In genomic region chr12:107334366-107334765, GRCm38 (mm10) we compare ENCODE assay signal across 26 mouse cellular contexts.
DNase-seq lines count a peak whose midpoint lies in the region; ATAC-seq lines count a peak whose summit lies in the region.
"Had no signal": no experiment of that assay in that cellular context is flagged by ENCODE, and none has a peak within 500 bp of the region (broad histone marks: within the 10 kb centered on the region; RNA-seq: fewer than 3 reads in every experiment).

No protein-coding gene starts in this region.

- H3K9ac ChIP-seq in embryonic facial prominence, embryonic 14.5 days (ENCODE audit: low read depth, low read length): no peak overlapping the region
- H3K9ac ChIP-seq in midbrain, embryonic 16.5 days (ENCODE audit: low read depth, low read length): no peak overlapping the region
- H3K9ac ChIP-seq: forebrain, embryonic 13.5 days; forebrain, postnatal 0 days; hindbrain, embryonic 12.5 days; hindbrain, embryonic 15.5 days had no signal

- no peaks in the 10 kb centered on the region for H3K27me3 ChIP-seq in heart, embryonic 10.5 days (ENCODE audit: insufficient read depth, poor library complexity, severe bottlenecking)
- H3K27me3 ChIP-seq in embryonic facial prominence, embryonic 10.5 days (replicated peaks; ENCODE audit: low read depth, poor library complexity, severe bottlenecking): peaks cover 16% of the 10 kb centered on the region
- no peaks in the 10 kb centered on the region; the same call in 1 of the 2 replicates for H3K27me3 ChIP-seq in embryonic facial prominence, embryonic 14.5 days (replicated peaks; ENCODE audit: control insufficient read depth, insufficient read depth, low read length)
- no peaks in the 10 kb centered on the region for H3K27me3 ChIP-seq in midbrain, embryonic 16.5 days (ENCODE audit: control insufficient read depth, insufficient read depth, low read depth, low read length)
- H3K27me3 ChIP-seq: CH12.LX; forebrain, embryonic 13.5 days; hindbrain, embryonic 15.5 days; Patski had no signal

- H3K9me3 ChIP-seq in heart, embryonic 10.5 days: no peaks in the 10 kb centered on the region
- no peaks in the 10 kb centered on the region for H3K9me3 ChIP-seq in embryonic facial prominence, embryonic 10.5 days
- H3K9me3 ChIP-seq in embryonic facial prominence, embryonic 14.5 days (ENCODE audit: control insufficient read depth, low read length): no peaks in the 10 kb centered on the region
- no peaks in the 10 kb centered on the region for H3K9me3 ChIP-seq in midbrain, embryonic 16.5 days (replicated peaks; ENCODE audit: control insufficient read depth, low read length, poor library complexity, severe bottlenecking)
- H3K9me3 ChIP-seq: forebrain, embryonic 10.5 days; forebrain, embryonic 13.5 days; hindbrain, embryonic 12.5 days; hindbrain, embryonic 15.5 days had no signal

- no peaks in the 10 kb centered on the region for H3K36me3 ChIP-seq in heart, embryonic 10.5 days
- no peaks in the 10 kb centered on the region for H3K36me3 ChIP-seq in embryonic facial prominence, embryonic 10.5 days (replicated peaks)
- H3K36me3 ChIP-seq in embryonic facial prominence, embryonic 14.5 days (ENCODE audit: control insufficient read depth, insufficient read depth, low read length): no peaks in the 10 kb centered on the region
- H3K36me3 ChIP-seq in midbrain, embryonic 16.5 days (ENCODE audit: control insufficient read depth, insufficient read depth, low read length): no peaks in the 10 kb centered on the region
- H3K36me3 ChIP-seq: forebrain, embryonic 10.5 days; G1E; hindbrain, embryonic 12.5 days; hindbrain, embryonic 15.5 days had no signal

- H3K4me1 ChIP-seq in heart, embryonic 10.5 days: peaks cover 4% of the 10 kb centered on the region; the same call in 1 of the 2 replicates
- H3K4me1 ChIP-seq in embryonic facial prominence, embryonic 10.5 days: peaks cover 15% of the 10 kb centered on the region
- peaks cover 8% of the 10 kb centered on the region; the same call in 1 of the 2 replicates for H3K4me1 ChIP-seq in embryonic facial prominence, embryonic 14.5 days (ENCODE audit: control insufficient read depth, insufficient read depth, low read length)
- no peaks in the 10 kb centered on the region for H3K4me1 ChIP-seq in midbrain, embryonic 16.5 days (ENCODE audit: control insufficient read depth, insufficient read depth, low read length)
- H3K4me1 ChIP-seq: hindbrain, embryonic 15.5 days had no signal

- 75% methylated on average over 8 of the region's 8 CpGs for WGBS in heart, embryonic 10.5 days
- WGBS in embryonic facial prominence, embryonic 10.5 days: 50% methylated on average over 8 of the region's 8 CpGs
- WGBS in embryonic facial prominence, embryonic 14.5 days: 32% methylated on average over 8 of the region's 8 CpGs
- WGBS in midbrain, embryonic 16.5 days: 88% methylated on average over 8 of the region's 8 CpGs

- no peak overlapping the region for H3K4me2 ChIP-seq in embryonic facial prominence, embryonic 14.5 days (ENCODE audit: low read depth, low read length)
- H3K4me2 ChIP-seq in midbrain, embryonic 16.5 days (ENCODE audit: low read length): no peak overlapping the region
- H3K4me2 ChIP-seq: forebrain, embryonic 13.5 days; heart, embryonic 11.5 days; hindbrain, embryonic 12.5 days; hindbrain, embryonic 15.5 days had no signal

- DNase-seq in heart, adult 11 months: peak; percentile 76
- no peak for DNase-seq in heart, embryonic 10.5 days (ENCODE audit: low spot score)
- peak; percentile 36 for DNase-seq in embryo, embryonic 10.5 days (ENCODE audit: low spot score)
- DNase-seq in embryonic facial prominence, embryonic 10.5 days (ENCODE audit: low spot score): peak; percentile 60
- DNase-seq in embryonic facial prominence, embryonic 14.5 days (ENCODE audit: low spot score): peak; percentile 28
- no peak for DNase-seq in spleen, adult 12 weeks (ENCODE audit: low spot score)
- no peak for DNase-seq in kidney, postnatal 36 days
- DNase-seq: adrenal gland, postnatal 10 days; adrenal gland, postnatal 36 days; B cell, adult 2 months; cerebellum, adult 18-20 months; cerebellum, adult 9-10 months; gastrocnemius, adult 2 months; gastrocnemius, postnatal 14 days; heart, adult 2 months had no signal

- no peak overlapping the region for H3K4me3 ChIP-seq in heart, embryonic 10.5 days
- no peak overlapping the region for H3K4me3 ChIP-seq in embryonic facial prominence, embryonic 10.5 days
- H3K4me3 ChIP-seq in embryonic facial prominence, embryonic 14.5 days (ENCODE audit: low read depth, low read length): no peak overlapping the region
- H3K4me3 ChIP-seq in midbrain, embryonic 16.5 days (ENCODE audit: low read depth, low read length): no peak overlapping the region
- H3K4me3 ChIP-seq: forebrain, embryonic 10.5 days; forebrain, embryonic 13.5 days; gastrocnemius, adult 2 months; heart, adult 2 months; hindbrain, embryonic 12.5 days; hindbrain, embryonic 15.5 days had no signal

- no peak overlapping the region for H3K27ac ChIP-seq in heart, embryonic 10.5 days
- no peak overlapping the region; the same call in 1 of the 2 replicates for H3K27ac ChIP-seq in embryonic facial prominence, embryonic 10.5 days (replicated peaks)
- H3K27ac ChIP-seq in embryonic facial prominence, embryonic 14.5 days (replicated peaks; ENCODE audit: low read depth, low read length): no peak overlapping the region
- no peak overlapping the region for H3K27ac ChIP-seq in midbrain, embryonic 16.5 days (ENCODE audit: low read length)
- H3K27ac ChIP-seq: forebrain, embryonic 10.5 days; forebrain, embryonic 13.5 days; gastrocnemius, adult 2 months; heart, adult 2 months; hindbrain, embryonic 12.5 days; hindbrain, embryonic 15.5 days had no signal

- ATAC-seq in embryonic facial prominence, embryonic 14.5 days (ENCODE audit: low read depth): no peak
- ATAC-seq in midbrain, embryonic 16.5 days: no peak
- ATAC-seq: intestine, postnatal 0 days; Patski had no signal

Comparison
In these comparisons a context has a peak if more than half of its experiments do, and no peak if none do; other contexts are left out.
1. DNase-seq: peak in heart, adult 11 months (single experiment), embryo, embryonic 10.5 days (single experiment), embryonic facial prominence, embryonic 10.5 days (single experiment) and embryonic facial prominence, embryonic 14.5 days (single experiment); none in heart, embryonic 10.5 days (single experiment), spleen, adult 12 weeks (single experiment) and kidney, postnatal 36 days (0 of 2).